ENCODE assay signal across 8 mouse cellular contexts in the genomic region with DNA sequence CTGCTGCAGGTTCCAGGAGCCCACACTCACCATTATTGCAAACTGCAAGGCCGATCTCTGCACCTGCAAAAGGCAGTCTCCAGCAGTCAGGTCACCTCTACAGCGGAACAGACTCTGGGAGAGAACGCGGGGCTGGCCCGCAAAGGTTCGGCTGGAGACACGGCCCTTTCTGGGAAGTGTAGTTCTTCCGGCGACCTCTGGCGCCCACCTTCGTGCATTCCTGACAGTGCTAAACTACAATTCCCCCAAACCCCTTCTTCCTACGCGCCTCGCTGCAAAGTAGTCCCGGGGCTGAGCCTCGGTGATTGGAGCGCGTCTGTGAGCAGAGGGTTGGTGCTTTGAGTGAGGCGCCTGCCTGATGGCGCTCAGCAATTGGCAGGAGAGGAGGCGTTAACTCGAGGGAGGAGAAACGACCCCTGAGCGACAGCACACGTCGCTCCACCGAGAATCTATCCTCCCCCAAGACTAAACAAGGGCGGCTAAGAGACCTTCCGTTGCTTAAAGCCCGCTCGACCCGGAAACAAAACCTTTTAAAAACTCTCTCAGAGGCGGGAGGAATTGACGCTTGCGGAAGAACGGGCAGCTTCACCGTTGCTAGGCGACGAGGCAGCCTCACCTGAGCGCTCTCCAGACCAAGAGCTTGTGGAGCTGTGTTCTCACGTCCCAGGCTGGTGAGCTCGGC. TPM values are rescaled to one million over a fixed set of nuclear protein-coding genes. Genes with fewer than 3 reads are reported as not detected.
DNase-seq lines count a peak whose midpoint lies in the region; ATAC-seq and TF ChIP-seq lines count a peak whose summit lies in the region.

A gene (plus strand): TSS at position 536 of the 682 bp plus-strand sequence.
A gene (minus strand): TSS at position 668 of the 682 bp plus-strand sequence.

- peaks cover 12% of the 10 kb centered on the region; the same call in 1 of the 2 replicates for H3K4me1 ChIP-seq in hindbrain, postnatal 0 days (ENCODE audit: insufficient read depth, low read length)

- H3K4me3 ChIP-seq in gastrocnemius, adult 2 months, result peak within 1 kb of the TSS; percentile 92
- H3K4me3 ChIP-seq in hindbrain, postnatal 0 days (ENCODE audit: low read length), result peak within 1 kb of the TSS; percentile 68
- peak within 1 kb of the TSS; percentile 76 for H3K4me3 ChIP-seq in left cerebral cortex, adult 2 months

- no peaks in the 10 kb centered on the region for H3K9me3 ChIP-seq in hindbrain, postnatal 0 days (ENCODE audit: low read length)

- H3K36me3 ChIP-seq in hindbrain, postnatal 0 days (ENCODE audit: insufficient read depth, low read length), result no peaks in the 10 kb centered on the region

- peak within 1 kb of the TSS; percentile 89 for H3K27ac ChIP-seq in gastrocnemius, adult 2 months
- peak within 1 kb of the TSS; percentile 95 for H3K27ac ChIP-seq in hindbrain, postnatal 0 days
- H3K27ac ChIP-seq in left cerebral cortex, adult 2 months, result peak within 1 kb of the TSS; percentile 89

- 0% methylated on average over 42 of the region's 42 CpGs for WGBS in hindbrain, postnatal 0 days

- intact Hi-C loops in gastrocnemius, adult 2 months (cut with DNase I), result no loop called here
- intact Hi-C loops in left cerebral cortex, adult 2 months (cut with DNase I), result loop anchor here (5.0 kb wide), 1 partner anchor 200 kb away; a partner anchor contains a TSS

- H3K9ac ChIP-seq in hindbrain, postnatal 0 days (replicated peaks; ENCODE audit: low read length), result peak within 1 kb of the TSS; percentile 73

- H3K4me2 ChIP-seq in hindbrain, postnatal 0 days (ENCODE audit: low read depth, low read length), result peak within 1 kb of the TSS; percentile 62

- peak; percentile 99 for DNase-seq in ZHBTc4 (ENCODE audit: low read depth, low spot score)
- DNase-seq in gastrocnemius, adult 2 months, result peak; percentile 96
- DNase-seq in hindbrain, postnatal 0 days (ENCODE audit: low spot score), result peak; percentile 98
- peak; percentile 93 to 96 for DNase-seq in left cerebral cortex, adult 2 months (ENCODE audit: extremely low spot score in 1 of 2, low spot score in 2 of 2)
- peak; percentile 98 for DNase-seq in right cerebral cortex, adult 2 months (ENCODE audit: low spot score in 2 of 2)
- peak; percentile 95 for DNase-seq in urinary bladder, postnatal 14 days (ENCODE audit: low spot score)

- peak; percentile 91 for ATAC-seq in common myeloid progenitor, adult 5-6 weeks (replicated peaks; ENCODE audit: low read depth, poor library complexity, severe bottlenecking)
- peak; percentile 99 for ATAC-seq in hindbrain, postnatal 0 days
- peak; percentile 91 for ATAC-seq in megakaryocyte, adult 5-6 weeks (ENCODE audit: poor library complexity, severe bottlenecking)

- TF ChIP-seq CTCF in gastrocnemius, adult 2 months (IDR thresholded peaks at IDR 0.05), result peak; percentile 25; the same call in 1 of the 2 replicates
- TF ChIP-seq CTCF in hindbrain, postnatal 0 days (IDR thresholded peaks at IDR 0.05; ENCODE audit: low read depth), result peak; percentile 53
- TF ChIP-seq CTCF in left cerebral cortex, adult 2 months (IDR thresholded peaks at IDR 0.05), result peak; percentile 45

- no peaks in the 10 kb centered on the region for H3K27me3 ChIP-seq in hindbrain, postnatal 0 days (ENCODE audit: insufficient read depth, low read length)

RNA-seq across cellular contexts. Expression of the first gene that starts in this region (rescaled TPM):
- total RNA-seq in common myeloid progenitor, adult 5-6 weeks (2017), result 14.1 and 22.2 TPM in 2 replicates
- total RNA-seq in gastrocnemius, adult 2 months (2021), result 1 to 10 TPM; 1.1 to 2.5 TPM
- total RNA-seq in hindbrain, postnatal 0 days (2014; rRNA removed), result 17.0 and 20.2 TPM in 2 replicates
- polyA plus RNA-seq in hindbrain, postnatal 0 days (2015; fragmentation: Nextera tagmentation; extraction: Ambion mirVana), result 8.4 and 9.9 TPM in 2 replicates
- total RNA-seq in left cerebral cortex, adult 2 months (2021), result 10 to 100 TPM; 14.8 to 15.3 TPM
- 3.6 and 4.5 TPM in 2 replicates for total RNA-seq in megakaryocyte, adult 5-6 weeks (2015)
- total RNA-seq in megakaryocyte, adult 5-6 weeks (2017), result 4.1 and 9.8 TPM in 2 replicates

RNA-seq across cellular contexts. Expression of the second gene that starts in this region (rescaled TPM):
- 114 and 131 TPM in 2 replicates for total RNA-seq in common myeloid progenitor, adult 5-6 weeks (2017)
- 1,000 to 10,000 TPM in 1 of 2 experiments, 100 to 1,000 TPM in 1; 495 to 1,053 TPM for total RNA-seq in gastrocnemius, adult 2 months (2021)
- total RNA-seq in hindbrain, postnatal 0 days (2014; rRNA removed), result 232 and 269 TPM in 2 replicates
- polyA plus RNA-seq in hindbrain, postnatal 0 days (2015; fragmentation: Nextera tagmentation; extraction: Ambion mirVana), result 752 and 763 TPM in 2 replicates
- total RNA-seq in left cerebral cortex, adult 2 months (2021), result 100 to 1,000 TPM; 780 to 844 TPM
- 139 and 142 TPM in 2 replicates for total RNA-seq in megakaryocyte, adult 5-6 weeks (2015)
- total RNA-seq in megakaryocyte, adult 5-6 weeks (2017), result 69.3 and 90.9 TPM in 2 replicates

Comparison
In these comparisons a context has a peak if more than half of its experiments do, and no peak if none do; other contexts are left out.
1. Peak in every context shown above with its lines: DNase-seq, ATAC-seq, H3K4me3 ChIP-seq and H3K27ac ChIP-seq.